Mouse (Mus musculus) ES-E14 (cell line): ENCODE measurements around the gene Ptprk. TPM values are rescaled to one million over a fixed set of nuclear protein-coding genes. Genes with fewer than 3 reads are reported as not detected.
A peak's percentile ranks its signal among the peaks of the same experiment; 100 is the strongest.

Experiments used
- DNase-seq: peaks from one replicate; pipeline ENCODE4 v3.0.0-alpha.2; 2013; ENCODE audit warnings: low read depth, low spot score
- H3K27ac ChIP-seq: 2 replicates; pipeline ENCODE4 v1.5.1; 2012; ENCODE audit warnings: low read depth, mild to moderate bottlenecking, low read length, moderate library complexity, mixed read lengths; ENCODE audit not compliant: poor library complexity, insufficient read depth, severe bottlenecking
- H3K36me3 ChIP-seq: 2 replicates; pipeline ENCODE4 v1.6.1; 2012; ENCODE audit warnings: mild to moderate bottlenecking, low read length, moderate library complexity, mixed read lengths; ENCODE audit not compliant: control insufficient read depth, poor library complexity, insufficient read depth, severe bottlenecking
- H3K4me1 ChIP-seq, 2 experiments: fragments of 150-350 bp in 1 of 2; sonication (generic) in 1 of 2; 2 replicates each; pipeline ENCODE4 v1.6.1; 2012; ENCODE audit warnings: low read length in 2 of 2, mild to moderate bottlenecking in 1 of 2, mixed read lengths in 1 of 2; ENCODE audit not compliant: control insufficient read depth in 2 of 2, insufficient read depth in 2 of 2, poor library complexity in 1 of 2
- H3K4me3 ChIP-seq, 2 experiments: fragments of 150-350 bp in 1 of 2; sonication (generic) in 1 of 2; 2 replicates each; pipeline ENCODE4 v1.5.1; 2012; ENCODE audit warnings: low read length in 2 of 2, low read depth in 1 of 2, mild to moderate bottlenecking in 1 of 2, mixed read lengths in 1 of 2; ENCODE audit not compliant: insufficient read depth in 1 of 2, poor library complexity in 1 of 2, severe bottlenecking in 1 of 2
- H3K9ac ChIP-seq: 2 replicates; pipeline ENCODE4 v1.6.1; 2012; ENCODE audit warnings: low read depth, mild to moderate bottlenecking, low read length, mixed read lengths; ENCODE audit not compliant: poor library complexity, insufficient read depth, severe bottlenecking
- H3K9me3 ChIP-seq: fragments of 150-350 bp; sonication (generic); 2 replicates; pipeline ENCODE4 v1.6.1; 2012; ENCODE audit warnings: low read depth, mild to moderate bottlenecking, low read length; ENCODE audit not compliant: control insufficient read depth, insufficient read depth
- CHD2 ChIP-seq: IDR thresholded peaks from 2 replicates; pipeline ENCODE4 v1.6.1; 2014; ENCODE audit warnings: mild to moderate bottlenecking, low read depth, low read length, inconsistent platforms
- HCFC1 ChIP-seq: IDR thresholded peaks from 2 replicates; pipeline ENCODE4 v1.6.1; 2012; ENCODE audit warnings: low read length, inconsistent platforms, borderline replicate concordance; ENCODE audit not compliant: insufficient read depth
- MAFK ChIP-seq: IDR thresholded peaks from 2 replicates; pipeline ENCODE4 v1.6.1; 2014; ENCODE audit warnings: mild to moderate bottlenecking, low read depth, low read length, inconsistent platforms; ENCODE audit not compliant: insufficient read depth
- ZC3H11A ChIP-seq: IDR thresholded peaks from 2 replicates; pipeline ENCODE4 v1.6.1; 2012; ENCODE audit warnings: low read depth, mild to moderate bottlenecking, inconsistent platforms, low read length, borderline replicate concordance
- ZNF384 ChIP-seq: IDR thresholded peaks from 2 replicates; pipeline ENCODE4 v1.6.1; 2012; ENCODE audit warnings: low read depth, low read length, inconsistent platforms
- in situ Hi-C, 2 experiments: fragments of 600-800 bp; cut with MboI; formaldehyde crosslinking; loops; one replicate each; pipeline ENCODE4 v1.15.1; 2025; ENCODE audit warnings: low sequenced_read_pairs in 2 of 2, inconsistent platforms in 1 of 2; ENCODE audit not compliant: unreplicated experiment in 2 of 2
- total RNA-seq: library from RNA; depleted of rRNA; stranded (reverse); fragments of 300-350 nt; gene quantifications from 2 replicates; pipeline ENCODE4 v1.2.3, GENCODE M21; 2012

The Ptprk gene
- total RNA-seq, 1 experiment: 67.0 TPM

DNA sequence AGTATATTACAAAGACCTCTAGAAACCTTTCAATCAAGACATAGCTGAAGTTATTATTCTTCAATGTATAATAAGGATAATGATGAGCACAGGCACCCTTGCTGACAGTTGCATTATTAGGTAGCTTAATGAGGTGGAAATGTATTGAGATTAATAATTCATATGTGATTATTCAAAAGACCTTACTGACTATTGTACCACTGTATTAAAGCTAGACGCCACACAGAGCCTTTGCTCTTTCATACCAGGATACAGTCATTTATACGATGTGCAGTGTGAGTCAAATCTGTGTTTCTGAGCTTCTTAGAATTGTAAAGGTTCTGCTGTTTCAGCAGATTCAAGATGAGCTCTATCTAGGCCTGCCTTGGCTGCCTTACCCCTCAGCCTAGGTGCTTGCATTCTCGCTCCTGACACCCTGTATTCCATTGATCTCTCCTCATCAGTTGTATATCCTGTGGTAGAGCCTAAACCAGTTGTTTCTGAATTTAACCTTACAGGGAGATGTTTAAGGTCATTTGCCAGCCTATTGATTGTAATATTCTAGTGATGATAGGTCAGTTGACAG, 489.6 kb downstream of the Ptprk start:
- no peak for DNase-seq
- Histone ChIP-seq H3K27ac (no peak overlapping the region), H3K9me3 (no peaks in the 10 kb centered on the region), H3K9ac (no peak overlapping the region), H3K36me3 (no peaks in the 10 kb centered on the region), H3K4me1 (no peaks in the 10 kb centered on the region), H3K4me3 (no peak overlapping the region)
- no peak for TF ChIP-seq ZNF384
- TF ChIP-seq ZC3H11A: no peak
- no peak for TF ChIP-seq CHD2
- 0 out of 2 replicates have a peak, but pooled peaks have one; percentile 31 for TF ChIP-seq MAFK
- in situ Hi-C loops: no loop called here

DNA sequence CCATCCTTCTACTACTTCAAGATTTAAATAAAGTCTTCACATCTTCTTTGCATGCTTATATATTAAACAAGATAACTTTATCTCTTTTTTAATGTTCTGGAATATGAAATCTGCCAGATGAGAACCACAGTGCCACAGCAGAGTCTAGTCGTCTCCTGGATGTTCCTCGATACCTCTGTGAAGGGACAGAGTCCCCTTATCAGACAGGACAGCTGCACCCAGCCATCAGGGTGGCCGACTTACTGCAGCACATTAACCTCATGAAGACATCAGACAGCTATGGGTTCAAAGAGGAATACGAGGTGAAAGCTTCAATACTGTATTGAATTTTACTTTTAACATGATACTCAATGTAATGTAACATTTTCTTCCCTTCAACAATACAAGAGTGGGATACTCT, 491.8 kb downstream of the Ptprk start:
- Histone ChIP-seq H3K9me3 (no peaks in the 10 kb centered on the region), H3K4me1 (no peaks in the 10 kb centered on the region), H3K27ac (no peak overlapping the region), H3K9ac (no peak overlapping the region), H3K36me3 (no peaks in the 10 kb centered on the region), H3K4me3 (no peak overlapping the region)
- in situ Hi-C loops: no loop called here
- TF ChIP-seq CHD2: no peak
- no peak for TF ChIP-seq ZC3H11A
- TF ChIP-seq MAFK: no peak
- no peak for TF ChIP-seq HCFC1
- TF ChIP-seq ZNF384: no peak
- no peak for DNase-seq

DNA sequence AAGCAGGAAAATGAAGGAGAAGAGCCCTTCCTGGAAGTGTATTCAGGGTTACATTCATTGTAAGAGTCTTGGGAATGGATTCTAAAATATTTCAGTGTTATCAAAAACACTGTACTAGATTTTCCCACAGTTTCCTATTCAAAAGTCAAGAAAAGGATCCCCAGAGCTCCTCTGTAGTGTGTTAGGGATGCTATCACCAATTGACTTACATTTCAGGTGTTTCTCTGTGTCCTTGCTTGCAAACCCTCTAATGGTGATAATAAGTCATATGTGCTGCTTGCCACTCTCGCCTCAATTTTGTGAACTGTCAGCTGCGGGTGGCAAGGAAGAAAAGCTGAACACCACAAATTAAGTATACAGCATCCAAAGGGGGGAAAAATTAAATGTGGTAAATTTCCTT, 492.2 kb downstream of the Ptprk start:
- no peak for TF ChIP-seq MAFK
- no peak for TF ChIP-seq HCFC1
- no peak for TF ChIP-seq ZC3H11A
- TF ChIP-seq CHD2: no peak
- TF ChIP-seq ZNF384: no peak
- Histone ChIP-seq H3K9me3 (no peaks in the 10 kb centered on the region), H3K27ac (no peak overlapping the region), H3K4me3 (no peak overlapping the region), H3K4me1 (no peaks in the 10 kb centered on the region), H3K36me3 (no peaks in the 10 kb centered on the region), H3K9ac (no peak overlapping the region)
- no peak for DNase-seq
- in situ Hi-C loops: no loop called here

DNA sequence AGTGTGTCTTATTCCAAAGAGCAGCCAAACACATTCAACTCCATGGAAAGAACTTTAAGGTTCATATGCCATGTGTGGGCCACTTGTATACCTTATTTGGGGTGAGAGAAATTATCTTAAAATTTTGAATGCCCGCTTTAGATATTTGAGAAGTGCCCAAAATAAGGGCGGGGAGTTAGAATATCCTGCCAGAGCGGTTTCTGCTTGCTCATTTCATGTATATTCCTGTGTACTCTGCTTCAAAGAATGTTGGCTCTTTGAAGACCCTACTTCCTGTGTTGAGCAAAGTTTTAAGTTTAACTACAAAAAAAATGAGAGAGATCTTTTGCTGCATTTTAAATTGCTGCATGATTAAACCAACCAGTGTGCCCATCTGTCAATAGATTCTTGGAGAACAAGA, 492.8 kb downstream of the Ptprk start:
- in situ Hi-C loops: no loop called here
- no peak for TF ChIP-seq ZC3H11A
- no peak for TF ChIP-seq ZNF384
- TF ChIP-seq MAFK: no peak
- no peak for TF ChIP-seq HCFC1
- TF ChIP-seq CHD2: no peak

DNA sequence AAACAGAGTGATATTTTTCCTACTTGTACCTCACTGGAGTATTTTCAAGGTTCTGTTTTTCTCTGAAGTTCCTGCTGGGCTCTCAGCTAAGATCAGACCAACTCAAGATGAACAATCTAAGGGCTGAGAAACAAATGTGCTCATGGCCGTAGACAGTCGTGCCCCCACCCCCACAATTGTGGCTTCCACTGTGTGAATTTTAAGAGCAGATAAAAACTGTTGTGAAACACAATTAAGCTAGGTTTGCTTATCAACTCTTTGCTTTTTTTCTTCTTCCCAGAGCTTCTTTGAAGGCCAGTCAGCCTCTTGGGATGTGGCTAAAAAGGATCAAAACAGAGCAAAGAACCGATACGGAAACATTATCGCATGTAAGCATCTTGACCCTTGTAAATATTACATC, 493.4 kb downstream of the Ptprk start:
- H3K27ac ChIP-seq: no peak overlapping the region
- H3K4me3 ChIP-seq: no peak overlapping the region
- no peak for TF ChIP-seq HCFC1
- TF ChIP-seq ZNF384: no peak
- no peak for TF ChIP-seq MAFK
- no peak for TF ChIP-seq ZC3H11A
- no peak for TF ChIP-seq CHD2
- in situ Hi-C loops: no loop called here
- H3K9me3 ChIP-seq: no peaks in the 10 kb centered on the region
- no peaks in the 10 kb centered on the region for H3K36me3 ChIP-seq
- no peak for DNase-seq
- no peak overlapping the region for H3K9ac ChIP-seq
- H3K4me1 ChIP-seq: no peaks in the 10 kb centered on the region

More for the DNA sequence above, 492.8 kb downstream of the Ptprk start:
- no peaks in the 10 kb centered on the region for H3K9me3 ChIP-seq
- H3K9ac ChIP-seq: no peak overlapping the region
- H3K4me3 ChIP-seq: no peak overlapping the region
- no peaks in the 10 kb centered on the region for H3K4me1 ChIP-seq
- H3K27ac ChIP-seq: no peak overlapping the region
- DNase-seq: no peak
- H3K36me3 ChIP-seq: no peaks in the 10 kb centered on the region
